Mouse (Mus musculus) left cerebral cortex, postnatal 4 days (tissue): ENCODE results near the gene Wnk1. TPM values are rescaled to one million over a fixed set of nuclear protein-coding genes. Genes with fewer than 3 reads are reported as not detected.

ENCODE experiments used
- DNase-seq: peaks from one replicate; pipeline ENCODE4 v3.0.0-alpha.2; 2022
- intact Hi-C: fragments of 180-260 bp; cut with DNase I; formaldehyde crosslinking; loops from one replicate; pipeline ENCODE4 v1.15.1; 2025
- microRNA-seq: library from miRNA; unstranded; fragments of <30 nt; microRNA quantifications from one replicate; pipeline ENCODE4 v1.2.0, GENCODE M21; 2022
- total RNA-seq, 2 experiments: library from RNA; stranded (reverse); gene quantifications; 2 replicates each; pipeline ENCODE4 v1.2.3; 2021

The Wnk1 gene
- total RNA-seq, 2 experiments from 2014 or later = 154 to 168 TPM

- DNase-seq = no peak
- intact Hi-C loops = loop anchor here (5.0 kb wide), 1 partner anchor 123 kb away; no protein-coding TSS in a partner anchor
These were observed 122.8 kb downstream of the Wnk1 start for GRCm38 (mm10) chr6:119915710-119916109.

GRCm38 (mm10) chr6:119912046-119912445, 126.4 kb downstream of the Wnk1 start:
- no peak for DNase-seq
- intact Hi-C loops = no loop called here

GRCm38 (mm10) chr6:119905461-119905860, 133.0 kb downstream of the Wnk1 start:
- DNase-seq = no peak
- intact Hi-C loops = loop anchor here (10.0 kb wide), 1 partner anchor 61 kb away; the partner anchor contains the start of gene Erc1

- no peak for DNase-seq
- intact Hi-C loops = loop anchor here (10.0 kb wide), 1 partner anchor 58 kb away; the partner anchor contains the start of gene Erc1
These were observed 135.2 kb downstream of the Wnk1 start for GRCm38 (mm10) chr6:119903081-119903789.

GRCm38 (mm10) chr6:119902204-119903080, 136.0 kb downstream of the Wnk1 start, which contains the start of gene Rad52:
TSS of gene Rad52 (plus strand) at chr6:119902698.
- intact Hi-C loops = loop anchor here (10.0 kb wide), 1 partner anchor 58 kb away; the partner anchor contains the start of gene Erc1

GRCm38 (mm10) chr6:119892711-119893110, 145.8 kb downstream of the Wnk1 start:
- intact Hi-C loops = no loop called here

More at GRCm38 (mm10) chr6:119902204-119903080, 136.0 kb downstream of the Wnk1 start, which contains the start of gene Rad52:
- peak; percentile 85 for DNase-seq

GRCm38 (mm10) chr6:119883151-119883550, 155.3 kb downstream of the Wnk1 start:
- no peak for DNase-seq
- intact Hi-C loops = no loop called here

More at GRCm38 (mm10) chr6:119892711-119893110, 145.8 kb downstream of the Wnk1 start:
- no peak for DNase-seq

Small RNAs within 50 kb of the gene (microRNA-seq; reads per million reads assigned to microRNA genes)
- not detected for gene Mir706

Other genes with a start within 250 kb of the Wnk1 start
- gene Erc1, start 190.5 kb downstream of the Wnk1 start, total RNA-seq = 100 to 1,000 TPM; 135 TPM
- 10 to 100 TPM; 25.6 to 27.1 TPM for gene Rad52, start 136.0 kb downstream of the Wnk1 start, total RNA-seq
- not detected for gene Ninj2, start 54.7 kb upstream of the Wnk1 start, total RNA-seq